13 mouse cellular contexts compared by ENCODE assay signal in genomic region chr17:84362581-84363286, GRCm38 (mm10).
DNase-seq lines count a peak whose midpoint lies in the region; ATAC-seq and TF ChIP-seq lines count a peak whose summit lies in the region.
"Had no signal": no experiment of that assay in that cellular context is flagged by ENCODE, and none has a peak within 500 bp of the region (broad histone marks: within the 10 kb centered on the region; RNA-seq: fewer than 3 reads in every experiment).

No protein-coding gene starts in this region.

- no peak for ATAC-seq in kidney, postnatal 0 days (replicated peaks; ENCODE audit: low FRiP score, low read depth)
- no peak for ATAC-seq in hindbrain, embryonic 13.5 days (ENCODE audit: low FRiP score)
- no peak for ATAC-seq in CD4-positive, CD25-positive, alpha-beta regulatory T cell, adult 4 months

- H3K4me3 ChIP-seq in kidney, postnatal 0 days (replicated peaks; ENCODE audit: low read depth, low read length): no peak overlapping the region
- no peak overlapping the region for H3K4me3 ChIP-seq in hindbrain, embryonic 13.5 days

- TF ChIP-seq POLR2A in brain, embryonic 14.5 days (IDR thresholded peaks at IDR 0.05; ENCODE audit: borderline replicate concordance, extremely low read depth, insufficient read depth, insufficient read length, poor library complexity, severe bottlenecking): no peak

- 0 out of 2 replicates have a peak overlapping the region, but pooled peaks have one; percentile 3 for H3K27ac ChIP-seq in kidney, postnatal 0 days
- 0 out of 2 replicates have a peak overlapping the region, but pooled peaks have one; percentile 23 for H3K27ac ChIP-seq in hindbrain, embryonic 13.5 days

- no peaks in the 10 kb centered on the region for H3K36me3 ChIP-seq in kidney, postnatal 0 days (ENCODE audit: insufficient read depth, low read length)
- no peaks in the 10 kb centered on the region; the same call in 1 of the 2 replicates for H3K36me3 ChIP-seq in hindbrain, embryonic 13.5 days

- no peak overlapping the region for H3K4me2 ChIP-seq in kidney, postnatal 0 days (ENCODE audit: low read length)
- H3K4me2 ChIP-seq in hindbrain, embryonic 13.5 days: no peak overlapping the region

- WGBS in kidney, postnatal 0 days: 76% methylated on average over 13 of the region's 13 CpGs
- WGBS in hindbrain, embryonic 13.5 days: 75% methylated on average over 13 of the region's 13 CpGs

- H3K9ac ChIP-seq in kidney, postnatal 0 days (ENCODE audit: low read depth, low read length): no peak overlapping the region
- H3K9ac ChIP-seq in hindbrain, embryonic 13.5 days: no peak overlapping the region

- no peak for TF ChIP-seq CTCF in kidney, postnatal 0 days (IDR thresholded peaks at IDR 0.05; ENCODE audit: low read depth)
- no peak for TF ChIP-seq CTCF in brain, embryonic 14.5 days (IDR thresholded peaks at IDR 0.05; ENCODE audit: borderline replicate concordance, extremely low read depth, insufficient read depth, insufficient read length)

- H3K27me3 ChIP-seq in kidney, postnatal 0 days (ENCODE audit: insufficient read depth, low read length): no peaks in the 10 kb centered on the region
- no peaks in the 10 kb centered on the region for H3K27me3 ChIP-seq in hindbrain, embryonic 13.5 days

- H3K9me3 ChIP-seq in kidney, postnatal 0 days (replicated peaks; ENCODE audit: low read length): no peaks in the 10 kb centered on the region
- no peaks in the 10 kb centered on the region for H3K9me3 ChIP-seq in hindbrain, embryonic 13.5 days

- peaks cover 18% of the 10 kb centered on the region for H3K4me1 ChIP-seq in kidney, postnatal 0 days (replicated peaks; ENCODE audit: insufficient read depth, low read length)
- H3K4me1 ChIP-seq in hindbrain, embryonic 13.5 days (replicated peaks): peaks cover 36% of the 10 kb centered on the region

- peak; percentile 56 for DNase-seq in gastrocnemius, adult 18-20 months (ENCODE audit: low spot score)
- DNase-seq in gastrocnemius, postnatal 4 days (ENCODE audit: low spot score in 2 of 2): no peak
- DNase-seq in kidney, postnatal 0 days (ENCODE audit: low spot score): no peak
- no peak for DNase-seq in kidney, postnatal 36 days
- peak; percentile 47 for DNase-seq in brain, embryonic 14.5 days (ENCODE audit: low read depth)
- no peak for DNase-seq in adrenal gland, adult 2 months
- DNase-seq: adrenal gland, postnatal 10 days; B cell, adult 2 months; cerebellum, adult 11 months; liver; thymus, postnatal 4 days had no signal

Comparison
In these comparisons a context has a peak if more than half of its experiments do, and no peak if none do; other contexts are left out.
1. DNase-seq: peak in gastrocnemius, adult 18-20 months (single experiment) and brain, embryonic 14.5 days (single experiment); none in gastrocnemius, postnatal 4 days (0 of 2), kidney, postnatal 0 days (single experiment), kidney, postnatal 36 days (0 of 2) and adrenal gland, adult 2 months (single experiment).